Mouse (Mus musculus) MEL (cell line): ENCODE results near the gene Asb7. TPM values are rescaled to one million over a fixed set of nuclear protein-coding genes. Genes with fewer than 3 reads are reported as not detected.

Experiments
- DNase-seq: peaks from one replicate; pipeline ENCODE4 v3.0.0; 2011; ENCODE audit warnings: low read depth, low spot score
- H3K27ac ChIP-seq: 2 replicates; pipeline ENCODE4 v1.5.1; 2012; ENCODE audit warnings: low read depth, mild to moderate bottlenecking, control low read depth, low read length, moderate library complexity; ENCODE audit not compliant: control insufficient read depth
- H3K27me3 ChIP-seq, 2 experiments: fragments of 150-350 bp in 1 of 2; sonication (generic) in 1 of 2; 2 replicates each; pipeline ENCODE4 v1.6.1; 2012; ENCODE audit warnings: low read length in 2 of 2, mild to moderate bottlenecking in 2 of 2, improper control_type of control experiment in 1 of 2, moderate library complexity in 1 of 2; ENCODE audit not compliant: insufficient read depth in 2 of 2, control insufficient read depth in 1 of 2
- H3K36me3 ChIP-seq, 2 experiments: 2 replicates each; pipeline ENCODE4 v1.6.1; 2012 to 2014; ENCODE audit warnings: low read length in 2 of 2, improper control_type of control experiment in 1 of 2, inconsistent platforms in 1 of 2, mild to moderate bottlenecking in 1 of 2; ENCODE audit not compliant: insufficient read depth in 2 of 2, control insufficient read depth in 1 of 2
- H3K4me1 ChIP-seq, 2 experiments: fragments of 150-350 bp in 1 of 2; sonication (generic) in 1 of 2; 2 replicates each; pipeline ENCODE4 v1.6.1; 2012; ENCODE audit warnings: low read length in 2 of 2, improper control_type of control experiment in 1 of 2, mild to moderate bottlenecking in 1 of 2; ENCODE audit not compliant: insufficient read depth in 2 of 2, control insufficient read depth in 1 of 2
- H3K4me3 ChIP-seq, 2 experiments: fragments of 150-350 bp in 1 of 2; sonication (generic) in 1 of 2; 2 replicates each; pipeline ENCODE4 v1.5.1; 2012; ENCODE audit warnings: low read depth in 2 of 2, low read length in 2 of 2, mild to moderate bottlenecking in 2 of 2, moderate library complexity in 2 of 2, control low read depth in 1 of 2, improper control_type of control experiment in 1 of 2; ENCODE audit not compliant: control insufficient read depth in 1 of 2, insufficient read depth in 1 of 2
- H3K79me2 ChIP-seq: 2 replicates; pipeline ENCODE4 v1.6.1; 2012; ENCODE audit warnings: mild to moderate bottlenecking, low read length, moderate library complexity; ENCODE audit not compliant: control insufficient read depth, poor library complexity, insufficient read depth
- H3K9ac ChIP-seq: 2 replicates; pipeline ENCODE4 v1.6.1; 2012; ENCODE audit warnings: low read depth, mild to moderate bottlenecking, control low read depth, low read length, moderate library complexity; ENCODE audit not compliant: control insufficient read depth, poor library complexity, severe bottlenecking
- H3K9me3 ChIP-seq: fragments of 150-350 bp; sonication (generic); replicated peaks from 2 replicates; pipeline ENCODE4 v1.6.1; 2012; ENCODE audit warnings: mild to moderate bottlenecking, low read length, improper control_type of control experiment, moderate library complexity; ENCODE audit not compliant: insufficient read depth
- BHLHE40 ChIP-seq: IDR thresholded peaks from 2 replicates; pipeline ENCODE4 v1.6.1; 2012; ENCODE audit warnings: low read depth, mild to moderate bottlenecking, inconsistent platforms, low read length, improper control_type of control experiment, borderline replicate concordance
- CHD2 ChIP-seq: IDR thresholded peaks from 2 replicates; pipeline ENCODE4 v1.6.1; 2011; ENCODE audit warnings: low read length, improper control_type of control experiment
- ELF1 ChIP-seq: IDR thresholded peaks from 2 replicates; pipeline ENCODE4 v1.6.1; 2014; ENCODE audit warnings: low read depth, mild to moderate bottlenecking, inconsistent platforms, low read length, improper control_type of control experiment, moderate library complexity
- ETS1 ChIP-seq: IDR thresholded peaks from 2 replicates; pipeline ENCODE4 v1.6.1; 2012; ENCODE audit warnings: low read depth, mild to moderate bottlenecking, inconsistent platforms, low read length, improper control_type of control experiment, moderate library complexity
- GATA1 ChIP-seq: IDR thresholded peaks from 2 replicates; pipeline ENCODE4 v1.6.1; 2011; ENCODE audit warnings: low read depth, low read length, improper control_type of control experiment
- HCFC1 ChIP-seq: IDR thresholded peaks from 2 replicates; pipeline ENCODE4 v1.6.1; 2012; ENCODE audit warnings: low read depth, mild to moderate bottlenecking, inconsistent platforms, low read length, improper control_type of control experiment, moderate library complexity
- JUND ChIP-seq: IDR thresholded peaks from 2 replicates; pipeline ENCODE4 v1.6.1; 2011; ENCODE audit warnings: low read depth, mild to moderate bottlenecking, improper control_type of control experiment, low read length
- MAFK ChIP-seq: IDR thresholded peaks from 2 replicates; pipeline ENCODE4 v1.6.1; 2011; ENCODE audit warnings: low read depth, mild to moderate bottlenecking, low read length, improper control_type of control experiment, borderline replicate concordance
- MAX ChIP-seq: IDR thresholded peaks from 2 replicates; pipeline ENCODE4 v1.6.1; 2011; ENCODE audit warnings: low read length, improper control_type of control experiment
- MXI1 ChIP-seq: IDR thresholded peaks from 2 replicates; pipeline ENCODE4 v1.6.1; 2011; ENCODE audit warnings: mild to moderate bottlenecking, low read depth, low read length, improper control_type of control experiment
- MYB ChIP-seq: IDR thresholded peaks from 2 replicates; pipeline ENCODE4 v1.6.1; 2011; ENCODE audit warnings: mild to moderate bottlenecking, low read depth, low read length, improper control_type of control experiment
- NELFE ChIP-seq: IDR thresholded peaks from 2 replicates; pipeline ENCODE4 v1.6.1; 2011; ENCODE audit warnings: low read depth, low read length, improper control_type of control experiment
- POLR2A ChIP-seq, 2 experiments: IDR thresholded peaks; 2 replicates each; pipeline ENCODE4 v1.6.1; 2011 to 2012; ENCODE audit warnings: low read length in 2 of 2, mild to moderate bottlenecking in 2 of 2, control low read depth in 1 of 2, improper control_type of control experiment in 1 of 2, low read depth in 1 of 2, moderate library complexity in 1 of 2; ENCODE audit not compliant: control insufficient read depth in 1 of 2, insufficient read depth in 1 of 2, poor library complexity in 1 of 2
- POLR2AphosphoS2 ChIP-seq: IDR thresholded peaks from 2 replicates; pipeline ENCODE4 v1.6.1; 2011; ENCODE audit warnings: low read length, improper control_type of control experiment
- POLR2AphosphoS5 ChIP-seq: IDR thresholded peaks from 2 replicates; pipeline ENCODE4 v1.6.1; 2012; ENCODE audit warnings: low read depth, borderline replicate concordance, mild to moderate bottlenecking, inconsistent platforms, low read length, moderate library complexity, mixed read lengths
- RAD21 ChIP-seq: IDR thresholded peaks from 2 replicates; pipeline ENCODE4 v1.6.1; 2011; ENCODE audit warnings: mild to moderate bottlenecking, low read depth, low read length, improper control_type of control experiment
- RCOR1 ChIP-seq: IDR thresholded peaks from 2 replicates; pipeline ENCODE4 v1.6.1; 2012; ENCODE audit warnings: low read depth, mild to moderate bottlenecking, inconsistent platforms, low read length, improper control_type of control experiment
- SMC3 ChIP-seq: IDR thresholded peaks from 2 replicates; pipeline ENCODE4 v1.6.1; 2011; ENCODE audit warnings: low read depth, low read length, improper control_type of control experiment
- TAL1 ChIP-seq: IDR thresholded peaks from 2 replicates; pipeline ENCODE4 v1.6.1; 2012; ENCODE audit warnings: mild to moderate bottlenecking, inconsistent platforms, low read length, moderate library complexity, mixed read lengths
- TCF12 ChIP-seq: IDR thresholded peaks from 2 replicates; pipeline ENCODE4 v1.6.1; 2014; ENCODE audit warnings: low read depth, mild to moderate bottlenecking, inconsistent platforms, low read length, improper control_type of control experiment, moderate library complexity
- UBTF ChIP-seq: IDR thresholded peaks from 2 replicates; pipeline ENCODE4 v1.6.1; 2012; ENCODE audit warnings: low read depth, mild to moderate bottlenecking, inconsistent platforms, low read length, improper control_type of control experiment, moderate library complexity, borderline replicate concordance; ENCODE audit not compliant: insufficient read depth
- USF1 ChIP-seq: IDR thresholded peaks from 2 replicates; pipeline ENCODE4 v1.6.1; 2014; ENCODE audit warnings: low read depth, mild to moderate bottlenecking, inconsistent platforms, low read length, improper control_type of control experiment, moderate library complexity
- ZC3H11A ChIP-seq: IDR thresholded peaks from 2 replicates; pipeline ENCODE4 v1.6.1; 2012; ENCODE audit warnings: low read depth, mild to moderate bottlenecking, inconsistent platforms, low read length, improper control_type of control experiment
- ZKSCAN1 ChIP-seq: IDR thresholded peaks from 2 replicates; pipeline ENCODE4 v1.6.1; 2012; ENCODE audit warnings: low read depth, mild to moderate bottlenecking, inconsistent platforms, low read length, improper control_type of control experiment, moderate library complexity
- ZMIZ1 ChIP-seq: IDR thresholded peaks from 2 replicates; pipeline ENCODE4 v1.6.1; 2012; ENCODE audit warnings: low read depth, mild to moderate bottlenecking, inconsistent platforms, low read length, improper control_type of control experiment, moderate library complexity
- polyA plus RNA-seq, 2 experiments: library from polyadenylated mRNA; stranded (reverse) in 1 of 2; unstranded in 1 of 2; fragments of >175 nt in 1 of 2; fragments of >200 nt in 1 of 2; gene quantifications; 2 replicates each; pipeline versions ENCODE4 v1.2.1 to v1.2.4; 2012; ENCODE audit warnings: low replicate concordance in 2 of 2, low read depth in 1 of 2; ENCODE audit not compliant: insufficient read length in 2 of 2, insufficient read depth in 1 of 2, missing spikeins in 1 of 2
- total RNA-seq: library from RNA; depleted of rRNA; stranded (reverse); fragments of 300-350 nt; gene quantifications from 2 replicates; pipeline ENCODE4 v1.2.3, GENCODE M21; 2012

Gene Asb7
- total and polyA plus RNA-seq, 3 experiments: 7.1 to 12.5 TPM; not detected in 1

DNA sequence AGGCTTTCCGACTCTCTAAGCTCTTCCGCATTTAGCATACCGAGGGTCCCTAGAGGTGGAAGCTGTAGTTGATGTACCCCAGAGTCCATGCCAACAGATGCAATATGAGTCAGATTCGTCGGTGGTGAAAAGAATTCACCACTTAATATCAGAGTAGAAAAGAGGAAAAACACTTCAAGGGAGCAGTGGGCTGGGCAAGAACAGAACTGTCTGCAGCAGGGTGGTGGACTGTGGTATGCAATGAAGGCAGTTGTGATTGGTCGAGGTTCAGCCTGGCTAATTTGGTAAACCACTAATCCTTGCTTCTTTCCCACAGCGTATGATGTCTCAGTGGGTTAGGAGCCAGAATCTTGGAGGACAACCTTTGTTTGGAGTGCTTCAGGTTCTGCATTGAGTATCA, 13.3 kb upstream of the Asb7 start:
- Histone ChIP-seq H3K36me3 (no peaks in the 10 kb centered on the region), H3K4me1 (no peaks in the 10 kb centered on the region), H3K79me2 (no peaks in the 10 kb centered on the region), H3K4me3 (no peak overlapping the region), H3K27ac (no peak overlapping the region), H3K9me3 (no peaks in the 10 kb centered on the region), H3K27me3 (no peaks in the 10 kb centered on the region), H3K9ac (no peak overlapping the region)
- TF ChIP-seq MXI1 (no peak), TAL1 (no peak), HCFC1 (no peak), POLR2A (IDR thresholded peaks at IDR 0.05; ENCODE audit: control insufficient read depth in 1 of 2, insufficient read depth in 1 of 2, low read depth in 1 of 2, low read length in 2 of 2, poor library complexity in 1 of 2) (no peak), RCOR1 (no peak), CHD2 (no peak)
- DNase-seq: no peak

DNA sequence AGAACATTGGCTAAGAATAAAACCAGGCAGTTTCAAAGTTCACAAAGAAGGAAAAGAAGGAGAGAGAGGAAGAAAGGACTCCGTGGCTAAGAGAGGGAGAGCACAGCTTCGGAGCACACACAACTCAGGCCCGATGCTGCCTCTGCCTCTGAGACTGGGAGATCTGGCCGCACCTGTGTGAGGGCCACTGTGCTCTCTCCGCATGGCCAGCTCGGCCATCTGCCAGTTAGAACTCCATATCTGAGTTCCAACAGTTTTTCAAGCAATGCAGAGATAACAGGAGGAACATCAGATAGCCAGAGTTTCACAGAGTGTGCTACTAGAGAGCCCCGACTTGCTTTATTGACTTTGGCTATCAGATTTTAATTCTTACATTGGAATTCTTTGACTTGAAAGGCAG, 5.1 kb upstream of the Asb7 start:
- Histone ChIP-seq H3K4me1 (peaks cover 2 to 7% of the 10 kb centered on the region in 2 experiments; a peak in 3 of 4 replicates), H3K36me3 (peaks cover 0 to 4% of the 10 kb centered on the region in 2 experiments; a peak in 3 of 4 replicates), H3K27me3 (no peaks in the 10 kb centered on the region), H3K9me3 (no peaks in the 10 kb centered on the region), H3K9ac (no peak overlapping the region), H3K79me2 (peaks cover 2% of the 10 kb centered on the region), H3K4me3 (no peak overlapping the region), H3K27ac (no peak overlapping the region)
- TF ChIP-seq GATA1: no peak
- TF ChIP-seq USF1: no peak
- no peak for TF ChIP-seq UBTF
- no peak for TF ChIP-seq ZC3H11A
- no peak for TF ChIP-seq ELF1
- TF ChIP-seq ZKSCAN1: no peak
- TF ChIP-seq MYB: no peak
- no peak for TF ChIP-seq TCF12
- TF ChIP-seq RAD21: no peak
- no peak for TF ChIP-seq RCOR1
- TF ChIP-seq SMC3: no peak
- no peak for TF ChIP-seq POLR2AphosphoS5
- TF ChIP-seq BHLHE40: no peak
- TF ChIP-seq JUND: no peak
- TF ChIP-seq ETS1: no peak
- TF ChIP-seq MAX: no peak
- TF ChIP-seq POLR2AphosphoS2: no peak
- TF ChIP-seq ZMIZ1: no peak
- TF ChIP-seq MAFK: no peak
- TF ChIP-seq NELFE: no peak
- DNase-seq: no peak
